Mouse (Mus musculus) layer of hippocampus, adult 8-10 months (tissue): ENCODE measurements at regions not wholly inside any gene's neighbourhood (a gene's known extent, or its start where the extent isn't known, plus 50 kb on each side); places are given as distances from the start of the nearest gene placed in this dataset.

Experiments used
- DNase-seq, 2 experiments: peaks; one replicate each; pipeline ENCODE4 v3.0.0; 2022; ENCODE audit warnings: low spot score in 2 of 2

- DNase-seq = no peak
Observed at GRCm38 (mm10) chr14:104849274-104849673, 326.8 kb upstream of the Rnf219 start.

DNA sequence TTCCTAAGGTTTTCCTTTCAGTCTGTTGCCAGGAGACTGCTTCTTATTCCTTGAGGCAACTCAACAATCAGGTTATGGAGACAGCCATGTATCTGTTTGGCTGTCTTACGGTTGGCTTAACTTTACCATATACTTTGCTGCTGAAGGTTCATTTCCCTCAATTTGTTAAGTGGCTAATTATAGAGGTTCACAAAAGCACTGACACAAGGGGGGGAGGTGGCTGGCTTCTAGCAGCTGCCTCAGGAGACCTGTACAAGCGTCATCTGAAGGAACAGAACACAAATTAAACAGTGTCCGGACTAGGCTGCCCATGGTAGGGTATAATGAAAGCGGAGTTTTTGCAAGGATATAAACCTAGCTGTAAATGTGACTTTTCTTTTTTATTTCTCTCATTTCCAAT, 305.0 kb upstream of the Rnf219 start:
- no peak for DNase-seq

GRCm38 (mm10) chr14:104824926-104825325, 302.5 kb upstream of the Rnf219 start:
- no peak for DNase-seq

- no peak for DNase-seq
Observed at GRCm38 (mm10) chr14:104824224-104824623, 301.8 kb upstream of the Rnf219 start.

GRCm38 (mm10) chr14:104821903-104822573, 299.6 kb upstream of the Rnf219 start:
- no peak for DNase-seq

- DNase-seq = no peak
Observed at GRCm38 (mm10) chr14:104819106-104819505, 296.7 kb upstream of the Rnf219 start.

DNA sequence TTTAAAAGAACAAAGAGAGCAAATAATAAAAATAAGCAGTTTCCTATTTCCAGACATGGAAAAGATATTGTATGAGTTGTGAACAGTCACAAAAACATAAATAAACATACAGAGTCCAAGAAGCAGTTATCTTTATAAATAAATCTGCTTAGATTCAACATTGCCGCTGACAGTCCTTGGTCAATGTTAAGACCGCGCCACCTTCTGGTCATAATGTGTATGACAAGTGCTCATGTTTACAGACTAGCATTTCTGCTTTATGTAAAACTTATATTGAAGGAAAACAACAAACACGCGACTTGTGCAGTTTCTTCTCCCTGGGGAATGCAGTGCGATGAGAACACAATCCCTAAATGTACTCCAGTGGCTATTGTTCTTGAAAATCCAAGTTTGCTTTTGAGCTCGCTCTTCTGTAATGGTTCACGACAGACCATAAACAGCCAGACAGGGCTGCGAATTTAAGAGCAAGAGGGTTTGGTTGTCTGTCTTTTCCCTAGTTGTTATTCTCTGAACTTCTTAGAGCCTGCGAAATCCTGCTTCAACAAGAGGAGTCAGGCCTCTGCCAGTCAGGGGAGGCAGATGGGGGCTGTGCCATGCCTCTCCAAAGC, 291.6 kb upstream of the Rnf219 start:
- peak; percentile 38 to 84 for DNase-seq

GRCm38 (mm10) chr14:104812006-104812405, 289.6 kb upstream of the Rnf219 start:
- no peak for DNase-seq

- DNase-seq = no peak
Observed at GRCm38 (mm10) chr14:104805332-104805731, 282.9 kb upstream of the Rnf219 start.

DNA sequence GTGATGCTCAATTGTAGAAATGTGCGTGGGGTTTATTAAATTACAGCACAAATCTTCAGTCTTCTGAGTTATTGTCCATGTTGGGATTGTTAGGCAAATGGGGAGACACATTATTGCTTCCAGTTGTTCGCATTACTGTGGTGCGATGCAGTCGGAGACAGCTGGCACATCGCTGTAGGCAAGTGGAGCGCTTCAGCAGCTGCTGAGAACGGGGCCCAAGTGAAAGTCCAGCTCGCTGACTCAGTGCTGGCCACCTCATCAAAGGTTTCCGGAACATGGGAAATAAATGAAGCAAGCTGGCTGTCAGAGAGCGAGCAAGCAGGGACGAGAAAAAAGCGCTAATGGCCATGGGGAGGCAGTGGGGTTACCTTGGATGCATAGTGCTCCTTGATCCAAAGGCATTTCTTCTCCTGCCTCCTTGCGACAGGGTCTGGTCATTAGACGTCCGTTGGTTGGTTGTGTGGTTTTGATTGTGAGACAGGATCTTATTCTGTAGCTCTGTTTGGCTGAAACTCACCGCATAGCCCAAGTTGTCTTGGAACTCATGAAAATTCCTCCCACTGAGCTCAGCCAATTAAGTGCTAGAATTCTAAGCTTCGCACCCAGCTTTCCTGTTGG, 274.0 kb upstream of the Rnf219 start:
- DNase-seq = no peak

DNA sequence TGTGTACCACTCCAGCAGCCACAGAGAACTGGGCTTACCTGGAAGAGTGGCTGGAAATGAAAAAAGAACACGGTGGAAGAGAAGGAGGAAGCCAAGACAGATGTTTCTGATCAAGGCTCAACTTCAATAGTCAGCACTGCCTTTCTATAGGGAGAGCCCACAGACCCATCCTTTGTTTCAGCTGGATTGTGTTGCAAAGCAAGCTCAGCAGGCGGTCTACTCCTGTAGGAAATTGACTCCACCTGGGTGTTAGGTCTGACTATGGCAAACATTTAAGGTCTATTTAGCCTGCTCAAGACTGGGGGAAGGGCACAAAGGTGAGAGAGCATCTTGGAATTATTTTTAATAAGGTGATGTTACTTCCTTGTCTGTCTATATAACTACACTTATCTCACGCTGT, 266.9 kb upstream of the Rnf219 start:
- DNase-seq = no peak

DNA sequence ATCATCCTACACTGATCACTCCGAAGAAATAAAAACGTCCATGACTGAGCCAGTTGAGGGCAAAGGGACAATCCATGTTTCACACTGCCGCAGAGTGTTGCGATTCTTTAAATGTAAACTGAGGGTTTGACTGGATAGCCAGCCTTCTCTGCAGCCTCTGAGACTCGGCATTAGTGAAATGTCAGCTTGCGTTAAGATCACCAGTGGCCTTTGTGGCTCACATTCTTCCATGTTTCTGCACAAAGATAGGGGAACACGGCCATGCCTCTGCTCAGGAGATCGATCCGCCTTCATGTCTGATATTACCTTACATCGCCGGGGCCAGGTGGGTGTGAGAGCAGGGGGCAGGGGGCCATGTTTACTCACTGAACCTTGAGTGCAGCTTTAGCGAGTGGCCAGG, 262.6 kb upstream of the Rnf219 start:
- no peak for DNase-seq

GRCm38 (mm10) chr14:104769938-104770337, 247.5 kb upstream of the Rnf219 start:
- DNase-seq = no peak

DNA sequence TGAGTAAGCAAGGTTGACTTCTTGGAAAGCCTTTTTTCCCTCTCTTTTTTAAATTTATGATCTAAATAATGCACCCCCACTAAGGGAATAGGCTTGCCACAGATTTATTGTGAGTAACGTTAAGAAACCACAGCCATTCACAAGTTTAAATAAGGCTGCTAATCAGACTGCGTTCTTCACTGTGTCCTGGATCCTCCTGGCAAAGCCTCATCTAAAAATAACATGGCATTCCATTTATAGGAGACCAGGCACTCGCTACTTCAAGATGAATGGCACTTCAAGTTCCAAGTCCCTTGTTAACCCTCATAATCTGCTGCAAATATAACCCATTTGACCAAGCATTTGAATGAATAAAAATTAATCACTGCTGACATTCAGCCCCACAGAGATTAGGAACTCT, 211.8 kb upstream of the Rnf219 start:
- no peak for DNase-seq

- no peak for DNase-seq
Observed at GRCm38 (mm10) chr14:104732036-104732435, 209.6 kb upstream of the Rnf219 start.

- no peak for DNase-seq
Observed at GRCm38 (mm10) chr14:104731319-104731995, 209.0 kb upstream of the Rnf219 start.

DNA sequence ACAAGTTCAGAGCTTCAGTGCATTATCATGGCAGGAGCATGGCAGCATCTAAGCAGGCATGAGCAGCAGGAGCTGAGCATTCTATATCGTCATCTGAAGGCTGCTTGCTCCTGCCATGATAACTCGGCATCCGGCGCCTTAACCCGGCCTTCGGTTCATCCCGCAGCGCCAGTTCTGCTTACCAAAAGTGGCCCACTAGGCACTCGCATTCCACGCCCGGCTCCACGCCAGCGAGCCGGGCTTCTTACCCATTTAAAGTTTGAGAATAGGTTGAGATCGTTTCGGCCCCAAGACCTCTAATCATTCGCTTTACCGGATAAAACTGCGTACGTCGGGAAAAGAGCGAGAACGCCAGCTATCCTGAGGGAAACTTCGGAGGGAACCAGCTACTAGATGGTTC, 193.2 kb upstream of the Rnf219 start:
- DNase-seq = peak; percentile 65 to 91

DNA sequence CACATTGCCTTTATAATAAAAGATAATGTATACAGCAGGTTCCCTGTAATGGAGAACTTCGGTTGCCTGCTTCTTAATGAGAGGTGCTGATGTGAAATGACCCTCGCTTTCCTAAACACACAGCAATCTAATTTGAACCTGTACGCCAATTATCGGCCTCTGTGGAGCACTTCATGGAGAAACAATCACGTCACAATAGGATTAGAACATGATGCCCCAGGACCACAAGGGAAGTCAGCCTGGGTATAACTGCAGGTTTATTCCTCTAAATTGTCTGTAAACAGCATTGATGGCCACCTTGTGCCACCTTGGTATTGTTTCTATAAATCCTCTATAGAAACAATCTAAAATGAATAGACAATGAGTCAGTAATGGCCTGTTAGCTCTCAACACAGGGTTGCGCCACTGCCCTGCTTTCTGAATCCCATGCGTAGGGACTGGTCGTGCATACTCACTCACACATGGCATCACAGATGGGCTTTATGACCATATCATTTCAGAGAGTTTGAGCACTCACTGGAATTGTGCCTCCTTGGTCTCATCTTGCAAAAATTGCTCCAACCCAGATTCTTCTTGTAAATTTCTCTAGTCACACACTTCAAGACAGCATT, 179.9 kb upstream of the Rnf219 start:
- no peak for DNase-seq

DNA sequence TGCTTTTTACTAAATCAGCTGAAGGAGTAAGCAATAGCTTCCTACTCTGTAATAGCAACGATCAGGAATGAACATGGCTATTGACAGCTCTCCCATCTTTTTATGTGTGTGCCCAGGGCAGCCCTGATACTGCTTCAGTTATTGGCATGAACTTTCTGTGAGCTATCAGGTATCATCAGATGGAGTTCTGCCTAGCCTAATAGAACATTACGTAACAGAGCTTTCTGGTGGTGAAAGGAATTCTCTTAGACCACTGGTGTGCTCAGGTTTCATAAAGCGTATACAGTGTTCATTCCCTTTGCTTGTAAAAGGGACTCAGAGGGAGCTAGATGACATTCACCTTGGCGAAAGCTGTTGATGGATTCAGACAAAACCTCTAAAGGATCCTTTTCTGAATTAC, 176.5 kb upstream of the Rnf219 start:
- DNase-seq = no peak

DNA sequence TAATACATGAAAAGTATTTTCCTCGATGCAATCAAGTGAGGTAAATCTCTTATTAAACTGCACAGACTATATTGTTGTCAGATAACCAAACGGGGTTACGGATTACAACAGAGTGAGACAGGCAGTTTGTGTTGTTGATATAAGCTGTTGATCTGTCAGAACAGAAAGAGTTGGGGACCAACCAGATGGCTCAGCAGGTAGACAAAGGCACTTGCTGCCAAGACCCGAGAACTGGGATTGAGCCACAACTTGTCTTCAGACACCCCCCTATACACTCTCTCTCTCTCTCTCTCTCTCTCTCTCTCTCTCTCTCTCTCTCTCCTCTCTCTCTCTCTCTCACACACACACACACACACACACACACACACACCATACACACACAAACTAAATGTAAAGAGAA, 172.7 kb upstream of the Rnf219 start:
- DNase-seq = no peak

DNA sequence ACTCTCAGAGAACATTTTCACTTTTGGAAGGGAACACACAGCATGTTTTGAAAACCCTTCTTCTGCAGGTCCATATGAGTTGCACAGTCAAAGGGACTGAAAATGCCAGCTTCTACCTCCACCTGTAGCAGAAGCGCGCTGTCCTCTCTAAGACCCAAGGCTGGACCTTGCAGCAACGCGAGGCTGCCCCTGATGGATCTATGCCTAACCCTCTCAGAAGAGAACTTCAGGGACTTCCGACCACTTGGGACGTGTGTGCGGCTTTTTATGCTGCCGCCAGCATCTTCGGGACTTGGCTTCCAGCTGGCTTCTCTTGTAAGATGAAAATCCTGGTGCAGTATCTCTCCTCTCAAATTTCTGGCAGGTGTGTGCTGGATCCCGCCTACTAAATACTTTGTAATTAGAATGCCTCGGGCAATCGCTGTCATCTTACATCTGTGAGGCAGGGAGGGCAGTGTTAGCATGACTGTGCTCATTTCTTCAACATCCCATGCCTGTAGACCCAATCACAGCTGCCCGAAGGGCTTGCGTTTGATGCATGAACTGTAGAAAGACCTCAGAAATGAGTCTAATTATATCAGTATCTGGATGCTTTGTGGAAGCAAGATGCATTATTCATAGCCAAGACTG, 171.8 kb upstream of the Rnf219 start:
- DNase-seq = no peak

DNA sequence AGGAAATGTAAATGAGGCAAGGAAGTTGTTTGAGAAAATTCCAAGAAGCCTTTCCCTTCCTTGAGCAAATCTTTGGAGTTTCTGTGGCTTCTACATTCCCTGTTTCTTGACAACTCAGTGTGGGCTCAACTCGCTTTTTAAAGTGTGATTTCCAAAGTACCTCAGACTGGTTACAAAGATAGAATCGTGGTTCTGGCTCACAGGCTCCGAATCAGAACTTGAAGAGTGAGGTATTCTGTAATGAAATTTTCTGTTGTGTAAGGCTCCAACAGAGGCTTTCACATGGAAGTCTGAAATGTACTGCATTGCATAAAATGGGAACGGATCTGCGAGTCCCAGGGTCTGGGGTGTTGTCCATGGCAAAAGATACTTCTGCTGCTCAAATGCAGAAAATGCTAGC, 170.2 kb upstream of the Rnf219 start:
- DNase-seq = no peak
